Mouse (Mus musculus) c-Kit-positive CD71-negative TER-119-negative erythroid progenitor cells, embryonic 14.5 days (primary cell): ENCODE measurements around the gene Tssk3.

ENCODE experiments used
- DNase-seq: peaks from one replicate; pipeline ENCODE4 v3.0.0-alpha.2; 2013; ENCODE audit warnings: low read depth

The Tssk3 gene

GRCm38 (mm10) chr4:129448713-129449112 is 42.1 kb downstream of the Tssk3 start:
- DNase-seq, result no peak

GRCm38 (mm10) chr4:129447778-129448563 is 42.9 kb downstream of the Tssk3 start:
- no peak for DNase-seq

GRCm38 (mm10) chr4:129447360-129447759 is 43.5 kb downstream of the Tssk3 start:
- DNase-seq, result no peak

- no peak for DNase-seq
Measured at GRCm38 (mm10) chr4:129441145-129441544, 49.7 kb downstream of the Tssk3 start.

GRCm38 (mm10) chr4:129440340-129441063 is 50.3 kb downstream of the Tssk3 start, which contains the start of gene Zbtb8b:
Gene Zbtb8b, minus strand, starts transcription at chr4:129440853.
- DNase-seq, result no peak
